Mouse (Mus musculus) lung, postnatal 0 days (tissue): ENCODE results near the gene Nemf. TPM values are rescaled to one million over a fixed set of nuclear protein-coding genes. Genes with fewer than 3 reads are reported as not detected.
"Not testable (repeated sequence)": the region's sequence is repeated elsewhere in the genome, so short reads cannot be mapped to it uniquely, and the experiment has no call there.

Source experiments
- ATAC-seq: fragments of 200-750 bp; cut with Nextera tagmentation; 2 replicates; pipeline ENCODE4 v1.8.0; 2017; ENCODE audit warnings: moderate library complexity
- DNase-seq: peaks from one replicate; pipeline ENCODE4 v3.0.0-alpha.2; 2016; ENCODE audit warnings: low spot score
- H3K27ac ChIP-seq: fragments of 300-500 bp; sonication (generic); 2 replicates; pipeline ENCODE4 v1.5.1; 2014; ENCODE audit warnings: antibody characterized with exemption, mild to moderate bottlenecking, low read length, mixed read lengths
- H3K27me3 ChIP-seq: fragments of 300-500 bp; sonication (generic); replicated peaks from 2 replicates; pipeline ENCODE4 v1.6.1; 2014; ENCODE audit warnings: low read length, mixed read lengths; ENCODE audit not compliant: insufficient read depth
- H3K36me3 ChIP-seq: fragments of 300-500 bp; sonication (generic); 2 replicates; pipeline ENCODE4 v1.6.1; 2014; ENCODE audit warnings: low read length, mixed read lengths; ENCODE audit not compliant: insufficient read depth
- H3K4me1 ChIP-seq: fragments of 300-500 bp; sonication (generic); 2 replicates; pipeline ENCODE4 v1.6.1; 2014; ENCODE audit warnings: antibody characterized with exemption, low read depth, low read length, mixed read lengths; ENCODE audit not compliant: insufficient read depth
- H3K4me2 ChIP-seq: fragments of 300-500 bp; sonication (generic); replicated peaks from 2 replicates; pipeline ENCODE4 v1.6.1; 2014; ENCODE audit warnings: low read depth, mild to moderate bottlenecking, low read length, moderate library complexity, mixed read lengths
- H3K4me3 ChIP-seq: fragments of 300-500 bp; sonication (generic); 2 replicates; pipeline ENCODE4 v1.5.1; 2014; ENCODE audit warnings: low read depth, low read length
- H3K9ac ChIP-seq: fragments of 300-500 bp; sonication (generic); replicated peaks from 2 replicates; pipeline ENCODE4 v1.6.1; 2014; ENCODE audit warnings: low read depth, mild to moderate bottlenecking
- H3K9me3 ChIP-seq: fragments of 300-500 bp; sonication (generic); 2 replicates; pipeline ENCODE4 v1.6.1; 2016; ENCODE audit warnings: low read length, mixed read lengths
- CTCF ChIP-seq: IDR thresholded peaks from 2 replicates; pipeline ENCODE4 v1.5.1; 2016; ENCODE audit warnings: antibody characterized with exemption, mild to moderate bottlenecking
- EP300 ChIP-seq: IDR thresholded peaks from 2 replicates; pipeline ENCODE4 v1.6.1; 2016; ENCODE audit warnings: antibody characterized with exemption, mild to moderate bottlenecking, control low read depth
- WGBS: fragments of 180-500 bp; shearing (Covaris S2); extraction: QIAGEN DNeasy Blood & Tissue Kit; methylation state at CpG from one replicate; pipeline ENCODE4 v1.1.7; 2014; 5-methylcytosine and 5-hydroxymethylcytosine counted together
- polyA plus RNA-seq: library from polyadenylated mRNA; unstranded; fragments of >200 nt; fragmentation: Nextera tagmentation; extraction: Ambion mirVana; gene quantifications from 2 replicates; pipeline ENCODE4 v1.2.1, GENCODE M21; 2015

The Nemf gene
- polyA plus RNA-seq, 1 experiment from 2014 or later = 65.5 TPM

GRCm38 (mm10) chr12:69361919-69362318 lies 5.0 kb upstream of the Nemf start:
- DNase-seq = no peak
- no peak for ATAC-seq
- Histone ChIP-seq H3K9me3 (no peaks in the 10 kb centered on the region), H3K4me2 (peak overlapping the region; percentile 70), H3K36me3 (no peaks in the 10 kb centered on the region), H3K4me3 (peak overlapping the region; percentile 42), H3K27me3 (no peaks in the 10 kb centered on the region), H3K4me1 (0 out of 2 replicates have a peak, but pooled peaks cover 5% of the 10 kb centered on the region), H3K27ac (peak overlapping the region; percentile 95), H3K9ac (peak overlapping the region; percentile 54)
- TF ChIP-seq CTCF = no peak
- no peak for TF ChIP-seq EP300
- WGBS = 4% methylated on average over 10 of the region's 10 CpGs

- H3K9me3 ChIP-seq, H3K4me1 ChIP-seq, H3K27me3 ChIP-seq, H3K36me3 ChIP-seq: not testable (repeated sequence)
- DNase-seq = peak; percentile 99
- H3K4me3 ChIP-seq = peak overlapping the region; percentile 42
- peak; percentile 20; the same call in 1 of the 2 replicates for TF ChIP-seq CTCF
- TF ChIP-seq EP300 = peak; percentile 4; the same call in 1 of the 2 replicates
- H3K4me2 ChIP-seq = peak overlapping the region; percentile 70
- peak; percentile 94 for ATAC-seq
- H3K9ac ChIP-seq = peak overlapping the region; percentile 54
- WGBS = 2% methylated on average over 39 of the region's 50 CpGs
- H3K27ac ChIP-seq = peak overlapping the region; percentile 95
Measured at GRCm38 (mm10) chr12:69360997-69361899, 4.3 kb upstream of the Nemf start.

GRCm38 (mm10) chr12:69360655-69360996 lies 3.7 kb upstream of the Nemf start:
- DNase-seq (peak; percentile 91), ATAC-seq (peak; percentile 23)
- H3K9ac ChIP-seq = no peak overlapping the region
- 15% methylated on average over 5 of the region's 5 CpGs for WGBS
- H3K4me2 ChIP-seq = no peak overlapping the region
- no peaks in the 10 kb centered on the region for H3K9me3 ChIP-seq
- H3K27ac ChIP-seq = no peak overlapping the region
- no peak overlapping the region for H3K4me3 ChIP-seq
- TF ChIP-seq CTCF (peak; percentile 94), EP300 (peak; percentile 45; the same call in 1 of the 2 replicates)
- no peaks in the 10 kb centered on the region for H3K36me3 ChIP-seq
- 0 out of 2 replicates have a peak, but pooled peaks cover 5% of the 10 kb centered on the region for H3K4me1 ChIP-seq
- H3K27me3 ChIP-seq = no peaks in the 10 kb centered on the region

GRCm38 (mm10) chr12:69357300-69357646 lies 308 bp upstream of the Nemf start:
- peak overlapping the region; percentile 77 for H3K27ac ChIP-seq
- no peak for TF ChIP-seq CTCF
- TF ChIP-seq EP300 = no peak
- H3K4me3 ChIP-seq = peak overlapping the region; percentile 75
- WGBS = 7% methylated on average over 13 of the region's 13 CpGs
- H3K36me3 ChIP-seq = no peaks in the 10 kb centered on the region
- peak overlapping the region; percentile 85 for H3K9ac ChIP-seq
- H3K4me2 ChIP-seq = peak overlapping the region; percentile 62
- 0 out of 2 replicates have a peak, but pooled peaks cover 5% of the 10 kb centered on the region for H3K4me1 ChIP-seq
- no peaks in the 10 kb centered on the region for H3K27me3 ChIP-seq
- no peaks in the 10 kb centered on the region for H3K9me3 ChIP-seq
- DNase-seq = no peak
- no peak for ATAC-seq

GRCm38 (mm10) chr12:69351685-69352084 lies 5.3 kb downstream of the Nemf start:
- peaks cover 7% of the 10 kb centered on the region; the same call in 1 of the 2 replicates for H3K36me3 ChIP-seq
- no peak for TF ChIP-seq EP300
- TF ChIP-seq CTCF = peak; percentile 26
- peak; percentile 28 for DNase-seq

GRCm38 (mm10) chr12:69349928-69350327 lies 7.0 kb downstream of the Nemf start:
- H3K4me1 ChIP-seq = no peaks in the 10 kb centered on the region
- peaks cover 16% of the 10 kb centered on the region; the same call in 1 of the 2 replicates for H3K36me3 ChIP-seq
- 84% methylated on average over 2 of the region's 2 CpGs for WGBS

More at GRCm38 (mm10) chr12:69351685-69352084, 5.3 kb downstream of the Nemf start:
- no peaks in the 10 kb centered on the region for H3K4me1 ChIP-seq
- H3K27me3 ChIP-seq = no peaks in the 10 kb centered on the region
- no peak for ATAC-seq
- WGBS = 79% methylated on average over 1 of the region's 1 CpGs
- H3K4me3 ChIP-seq = no peak overlapping the region
- H3K9me3 ChIP-seq = no peaks in the 10 kb centered on the region
- no peak overlapping the region for H3K4me2 ChIP-seq
- H3K9ac ChIP-seq = no peak overlapping the region
- H3K27ac ChIP-seq = no peak overlapping the region

More at GRCm38 (mm10) chr12:69349928-69350327, 7.0 kb downstream of the Nemf start:
- DNase-seq (no peak), ATAC-seq (no peak)
- Histone ChIP-seq H3K4me3 (no peak overlapping the region), H3K9ac (no peak overlapping the region), H3K4me2 (no peak overlapping the region), H3K27ac (no peak overlapping the region), H3K9me3 (no peaks in the 10 kb centered on the region), H3K27me3 (no peaks in the 10 kb centered on the region)
- no peak for TF ChIP-seq EP300
